Mouse (Mus musculus) heart, embryonic 16.5 days (tissue): ENCODE measurements around the gene Cct3. TPM values are rescaled to one million over a fixed set of nuclear protein-coding genes. Genes with fewer than 3 reads are reported as not detected.

Experiments
- ATAC-seq: fragments of 200-750 bp; cut with Nextera tagmentation; replicated peaks from 2 replicates; pipeline ENCODE4 v1.8.0; 2017; ENCODE audit warnings: moderate number of reproducible peaks; ENCODE audit not compliant: insufficient read depth, low FRiP score; ENCODE audit errors: extremely low read depth
- H3K27ac ChIP-seq: fragments of 300-500 bp; sonication (generic); 2 replicates; pipeline ENCODE4 v1.5.1; 2014; ENCODE audit warnings: mild to moderate bottlenecking, low read length, control low read depth, moderate library complexity
- H3K27me3 ChIP-seq: fragments of 300-500 bp; sonication (generic); 2 replicates; pipeline ENCODE4 v1.6.1; 2014; ENCODE audit warnings: low read length, mixed read lengths; ENCODE audit not compliant: control insufficient read depth, insufficient read depth
- H3K36me3 ChIP-seq: fragments of 300-500 bp; sonication (generic); 2 replicates; pipeline ENCODE4 v1.6.1; 2014; ENCODE audit not compliant: control insufficient read depth, insufficient read depth
- H3K4me1 ChIP-seq: fragments of 300-500 bp; sonication (generic); 2 replicates; pipeline ENCODE4 v1.6.1; 2014; ENCODE audit warnings: low read length, mixed read lengths; ENCODE audit not compliant: control insufficient read depth, insufficient read depth
- H3K4me2 ChIP-seq: fragments of 300-500 bp; sonication (generic); 2 replicates; pipeline ENCODE4 v1.6.1; 2014; ENCODE audit warnings: low read depth, mild to moderate bottlenecking, control low read depth, low read length
- H3K4me3 ChIP-seq: fragments of 300-500 bp; sonication (generic); 2 replicates; pipeline ENCODE4 v1.5.1; 2014; ENCODE audit warnings: mild to moderate bottlenecking, control low read depth, low read length
- H3K9ac ChIP-seq: fragments of 300-500 bp; sonication (generic); 2 replicates; pipeline ENCODE4 v1.6.1; 2014; ENCODE audit warnings: low read length, control low read depth
- H3K9me3 ChIP-seq: fragments of 300-500 bp; sonication (generic); replicated peaks from 2 replicates; pipeline ENCODE4 v1.6.1; 2016; ENCODE audit warnings: low read length; ENCODE audit not compliant: control insufficient read depth
- WGBS: fragments of 180-500 bp; shearing (Covaris S2); extraction: QIAGEN DNeasy Blood & Tissue Kit; methylation state at CpG from one replicate; pipeline ENCODE4 v1.1.7; 2014; 5-methylcytosine and 5-hydroxymethylcytosine counted together
- polyA plus RNA-seq: library from polyadenylated mRNA; unstranded; fragments of >200 nt; fragmentation: Nextera tagmentation; extraction: Ambion mirVana; gene quantifications from 2 replicates; pipeline ENCODE4 v1.2.1, GENCODE M21; 2015

The Cct3 gene
- polyA plus RNA-seq, 1 experiment from 2014 or later = 394 TPM

DNA sequence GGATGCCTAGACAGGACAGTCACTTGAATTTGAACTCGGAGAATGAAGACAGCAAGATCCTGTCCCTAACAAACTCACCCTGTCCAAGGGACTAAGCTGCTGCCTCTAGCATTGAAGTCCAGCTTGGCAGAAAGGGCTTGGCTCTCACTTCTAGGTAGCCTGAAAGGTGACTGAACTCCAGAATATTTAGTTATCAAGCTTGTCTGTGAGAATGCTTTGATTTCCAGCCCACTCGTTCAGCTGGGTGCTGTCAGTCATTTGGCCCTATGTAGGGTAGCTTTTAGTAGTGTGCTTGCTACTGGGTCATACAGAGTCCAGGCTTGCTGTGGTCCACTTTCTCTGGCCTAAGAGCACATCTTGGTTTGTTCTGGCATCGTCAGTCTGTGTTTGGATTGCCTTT is 42.1 kb downstream of the Cct3 start:
- H3K36me3 ChIP-seq = peaks cover 24% of the 10 kb centered on the region
- ATAC-seq = no peak
- H3K9me3 ChIP-seq = no peaks in the 10 kb centered on the region
- WGBS = 55% methylated on average over 3 of the region's 3 CpGs
- H3K9ac ChIP-seq = peak overlapping the region; percentile 0; the same call in 1 of the 2 replicates
- H3K27ac ChIP-seq = no peak overlapping the region
- H3K4me1 ChIP-seq = peaks cover 23% of the 10 kb centered on the region
- H3K4me2 ChIP-seq = no peak overlapping the region
- no peaks in the 10 kb centered on the region for H3K27me3 ChIP-seq
- no peak overlapping the region for H3K4me3 ChIP-seq

DNA sequence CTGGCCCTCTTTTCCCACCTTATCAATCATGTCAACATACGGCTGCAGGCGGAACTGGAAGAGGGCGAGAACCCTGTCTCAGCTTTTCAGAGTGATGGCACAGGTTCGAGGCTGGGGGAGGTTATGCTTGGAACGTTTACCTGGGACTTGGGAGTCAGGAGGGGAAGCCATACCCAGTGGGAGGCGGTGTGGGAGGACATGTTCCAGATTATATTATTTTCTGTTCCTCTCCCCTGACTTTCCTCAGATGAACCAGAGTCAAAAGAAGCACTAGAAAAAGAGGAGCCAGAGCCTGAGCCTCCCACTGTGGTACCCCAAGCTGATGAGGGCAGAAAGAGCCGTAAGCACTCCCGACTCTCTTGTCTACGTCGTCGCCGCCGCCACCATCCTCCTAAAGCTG is 53.8 kb downstream of the Cct3 start:
- Histone ChIP-seq H3K9ac (no peak overlapping the region), H3K4me1 (no peaks in the 10 kb centered on the region), H3K36me3 (peaks cover 84% of the 10 kb centered on the region), H3K4me2 (no peak overlapping the region), H3K27me3 (no peaks in the 10 kb centered on the region), H3K9me3 (no peaks in the 10 kb centered on the region), H3K27ac (no peak overlapping the region), H3K4me3 (no peak overlapping the region)
- WGBS = 70% methylated on average over 13 of the region's 13 CpGs
- no peak for ATAC-seq

DNA sequence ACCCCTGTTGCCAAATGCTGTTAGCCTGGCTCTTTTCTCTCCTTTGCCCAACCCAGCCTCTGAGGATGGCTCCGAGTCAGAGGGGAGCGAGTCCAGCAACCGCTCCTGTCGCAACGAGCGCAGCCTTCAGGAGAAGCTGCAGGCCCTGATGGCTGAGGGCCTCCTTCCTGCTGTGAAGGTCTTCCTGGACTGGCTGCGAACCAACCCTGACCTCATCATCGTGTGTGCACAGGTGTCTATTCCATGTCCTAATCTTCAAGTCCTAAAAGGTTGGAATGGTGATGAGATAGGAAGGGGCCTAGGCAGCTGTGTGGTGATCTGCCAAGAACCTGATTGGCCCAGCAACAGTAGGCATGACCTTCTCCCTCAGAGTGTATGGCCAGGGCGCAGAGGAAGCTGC is 56.0 kb downstream of the Cct3 start:
- Histone ChIP-seq H3K9ac (no peak overlapping the region), H3K4me3 (no peak overlapping the region), H3K27me3 (no peaks in the 10 kb centered on the region), H3K36me3 (peaks cover 86% of the 10 kb centered on the region), H3K9me3 (no peaks in the 10 kb centered on the region), H3K27ac (no peak overlapping the region), H3K4me2 (no peak overlapping the region), H3K4me1 (no peaks in the 10 kb centered on the region)
- WGBS = 85% methylated on average over 9 of the region's 9 CpGs
- ATAC-seq = no peak

DNA sequence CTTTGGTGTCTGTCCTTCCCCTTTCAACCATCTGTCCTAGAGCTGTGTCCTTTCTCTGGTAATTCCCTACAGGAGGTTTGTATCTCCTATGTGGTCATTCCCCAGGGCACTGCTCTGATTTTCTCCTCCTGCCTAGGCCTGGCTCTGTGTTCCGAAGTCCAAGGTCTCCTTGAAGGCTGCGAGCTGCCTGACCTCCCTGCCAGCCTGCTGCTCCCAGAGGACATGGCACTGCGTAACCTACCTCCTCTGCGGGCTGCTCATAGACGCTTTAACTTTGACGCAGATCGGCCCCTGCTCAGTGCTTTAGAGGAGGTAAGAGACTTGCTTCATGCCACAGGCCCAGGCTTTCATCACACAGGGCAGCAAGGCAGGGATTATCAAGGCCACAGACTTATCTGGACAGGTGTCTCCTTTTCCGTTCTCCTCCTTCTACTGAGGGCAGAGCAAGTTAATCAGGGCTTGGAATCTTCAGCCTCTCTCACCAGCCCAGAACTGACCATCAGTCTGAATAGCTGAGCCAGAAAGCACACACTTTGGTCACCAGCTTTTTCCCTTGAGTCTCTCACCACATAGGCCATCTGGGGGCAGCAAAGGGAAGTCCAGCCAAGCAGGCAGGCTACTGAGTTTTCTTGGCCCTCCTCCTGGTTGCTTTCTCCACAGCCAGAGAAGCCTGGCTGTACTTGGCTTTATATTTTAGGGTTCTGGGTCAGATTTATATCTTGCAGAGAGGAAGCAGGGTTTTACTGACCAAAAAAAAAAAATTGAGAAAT is 57.7 kb downstream of the Cct3 start:
- Histone ChIP-seq H3K4me2 (no peak overlapping the region), H3K4me1 (peaks cover 3% of the 10 kb centered on the region), H3K9ac (no peak overlapping the region), H3K27ac (no peak overlapping the region), H3K27me3 (no peaks in the 10 kb centered on the region), H3K36me3 (peaks cover 87% of the 10 kb centered on the region), H3K4me3 (no peak overlapping the region), H3K9me3 (no peaks in the 10 kb centered on the region)
- ATAC-seq = no peak
- WGBS = 91% methylated on average over 8 of the region's 8 CpGs

DNA sequence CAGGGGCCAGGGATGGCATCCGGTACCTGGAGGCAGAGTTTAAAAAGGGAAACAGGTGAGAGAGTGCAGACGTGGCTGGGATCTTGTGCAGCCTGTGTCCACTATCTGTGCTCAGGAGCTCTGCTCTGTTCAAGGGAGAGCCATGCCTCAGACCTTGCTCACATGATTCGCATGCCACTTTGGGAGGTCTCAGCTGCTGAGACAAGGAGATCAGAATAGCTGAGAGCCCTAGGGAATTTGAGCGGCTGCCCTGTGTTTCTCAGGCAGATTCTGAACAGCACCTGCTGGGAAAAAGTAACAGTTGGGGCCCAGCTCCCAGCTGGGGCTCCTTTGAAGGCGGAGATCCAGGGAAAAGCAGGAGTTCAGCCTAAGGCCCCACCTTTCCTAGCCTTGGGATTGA is 62.7 kb downstream of the Cct3 start:
- Histone ChIP-seq H3K9ac (no peak overlapping the region), H3K4me1 (peaks cover 17% of the 10 kb centered on the region), H3K27me3 (no peaks in the 10 kb centered on the region), H3K4me2 (no peak overlapping the region), H3K27ac (peak overlapping the region; percentile 24), H3K4me3 (no peak overlapping the region), H3K9me3 (no peaks in the 10 kb centered on the region), H3K36me3 (peaks cover 63% of the 10 kb centered on the region)
- no peak for ATAC-seq
- WGBS = 50% methylated on average over 5 of the region's 5 CpGs

DNA sequence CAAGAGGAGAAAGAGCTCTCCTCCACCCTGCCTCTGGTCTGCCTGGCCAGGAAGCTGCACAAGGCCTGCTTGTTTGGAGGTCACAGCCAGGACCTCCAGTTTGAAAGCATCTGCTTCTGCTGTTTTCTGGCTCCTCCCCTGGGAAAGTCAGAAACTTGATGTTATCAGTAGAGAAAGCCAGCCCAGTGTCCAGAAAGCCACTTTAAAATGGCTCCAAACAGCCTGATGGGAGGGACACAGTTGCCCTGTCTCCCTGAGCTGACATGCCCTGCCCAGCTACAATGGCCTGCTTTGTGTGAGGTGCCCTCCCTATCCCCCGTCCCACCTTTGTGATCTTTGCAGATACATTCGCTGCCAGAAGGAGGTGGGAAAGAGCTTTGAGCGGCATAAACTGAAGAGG is 63.1 kb downstream of the Cct3 start:
- H3K36me3 ChIP-seq = peaks cover 59% of the 10 kb centered on the region
- 59% methylated on average over 3 of the region's 3 CpGs for WGBS
- H3K4me3 ChIP-seq = no peak overlapping the region
- H3K4me1 ChIP-seq = peaks cover 21% of the 10 kb centered on the region
- no peak for ATAC-seq
- H3K4me2 ChIP-seq = no peak overlapping the region
- H3K27me3 ChIP-seq = peaks cover 3% of the 10 kb centered on the region; the same call in 1 of the 2 replicates
- peak overlapping the region; percentile 24 for H3K27ac ChIP-seq
- no peak overlapping the region for H3K9ac ChIP-seq
- no peaks in the 10 kb centered on the region for H3K9me3 ChIP-seq

DNA sequence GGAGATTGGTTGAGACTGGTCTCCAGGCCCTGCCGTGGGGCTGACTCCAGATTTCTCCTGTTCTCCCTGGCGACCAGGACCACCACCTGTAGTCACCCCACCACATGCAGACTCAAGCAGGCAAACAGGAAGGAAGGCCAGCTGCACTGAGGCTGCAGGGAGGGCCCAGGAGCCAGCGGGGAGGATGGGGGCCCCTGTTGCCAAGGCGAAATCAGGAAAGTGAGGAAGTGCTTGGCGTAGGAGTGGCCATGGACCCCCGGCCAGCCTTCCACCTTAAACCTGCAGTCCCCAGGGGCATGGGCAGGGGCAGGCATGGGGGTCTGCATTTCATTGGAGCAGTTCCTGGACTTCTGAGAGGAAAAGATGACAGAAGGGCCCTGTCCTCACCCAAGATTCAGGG is 64.2 kb downstream of the Cct3 start:
- ATAC-seq = no peak
- Histone ChIP-seq H3K9me3 (no peaks in the 10 kb centered on the region), H3K27ac (no peak overlapping the region), H3K36me3 (peaks cover 49% of the 10 kb centered on the region), H3K4me2 (no peak overlapping the region), H3K4me3 (no peak overlapping the region), H3K27me3 (peaks cover 11% of the 10 kb centered on the region), H3K4me1 (peaks cover 21% of the 10 kb centered on the region), H3K9ac (no peak overlapping the region)
- WGBS = 66% methylated on average over 6 of the region's 6 CpGs

DNA sequence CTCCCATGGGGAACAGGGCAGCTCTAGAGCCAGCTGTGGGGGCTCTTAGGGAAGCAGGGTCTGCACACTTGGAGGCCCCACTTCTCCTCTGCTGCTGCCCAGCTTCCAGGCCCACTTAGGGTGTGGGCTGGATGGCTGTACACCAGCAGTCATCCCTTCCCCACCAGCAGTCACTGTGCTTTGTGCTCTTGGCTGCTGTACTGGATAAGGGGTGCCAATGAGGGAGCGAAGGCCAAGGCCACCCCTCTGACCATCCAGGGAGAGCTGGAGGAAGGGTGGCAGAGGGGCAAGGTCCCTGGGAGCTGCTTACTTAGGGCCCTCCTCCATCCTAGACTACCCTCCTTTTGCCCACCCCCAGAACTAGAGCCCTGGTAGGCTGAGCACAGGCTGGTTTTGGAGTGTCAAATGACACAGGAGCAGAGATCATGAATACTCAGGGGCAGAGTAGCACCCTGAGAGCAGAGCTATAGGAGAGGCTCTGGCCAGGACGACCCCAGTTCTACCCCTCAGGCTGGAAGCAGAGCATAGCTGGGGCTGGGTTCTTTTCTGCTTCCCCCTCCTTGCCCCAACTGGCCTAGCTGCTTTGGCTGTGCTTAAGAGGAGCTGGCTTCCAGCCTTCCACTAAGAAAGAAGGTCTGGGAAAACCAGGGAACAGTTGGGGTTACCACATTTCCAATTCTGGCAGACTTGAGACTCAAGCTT is 64.8 kb downstream of the Cct3 start:
- Histone ChIP-seq H3K4me2 (no peak overlapping the region), H3K9me3 (no peaks in the 10 kb centered on the region), H3K27ac (no peak overlapping the region), H3K27me3 (peaks cover 13% of the 10 kb centered on the region), H3K4me1 (peaks cover 21% of the 10 kb centered on the region), H3K36me3 (peaks cover 43% of the 10 kb centered on the region), H3K4me3 (no peak overlapping the region), H3K9ac (no peak overlapping the region)
- ATAC-seq = no peak
- 84% methylated on average over 2 of the region's 2 CpGs for WGBS

DNA sequence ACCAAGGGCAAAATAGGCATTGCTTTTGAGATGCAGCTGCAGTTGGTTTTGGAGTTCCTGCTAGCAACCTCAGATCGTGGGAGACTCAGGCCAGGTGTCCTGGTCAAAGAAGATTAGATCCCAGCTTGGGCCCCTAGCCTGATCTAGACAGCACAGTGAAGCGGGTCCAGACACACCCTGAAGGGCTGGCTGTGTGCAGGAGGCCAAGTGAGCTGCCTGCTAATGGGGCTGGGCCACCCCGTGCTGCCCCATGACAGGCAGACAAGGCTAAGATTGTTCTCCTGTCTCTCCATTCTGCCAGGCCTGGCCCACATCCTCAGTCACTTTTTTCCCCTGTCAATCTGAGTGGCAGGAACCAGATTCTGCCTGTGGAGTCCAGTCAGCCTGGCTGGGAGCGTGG is 66.8 kb downstream of the Cct3 start:
- peaks cover 28% of the 10 kb centered on the region for H3K36me3 ChIP-seq
- H3K27ac ChIP-seq = no peak overlapping the region
- ATAC-seq = peak; percentile 20; the same call in 1 of the 2 replicates
- no peak overlapping the region for H3K4me3 ChIP-seq
- WGBS = 47% methylated on average over 4 of the region's 4 CpGs
- no peak overlapping the region for H3K9ac ChIP-seq
- H3K4me2 ChIP-seq = no peak overlapping the region
- peaks cover 21% of the 10 kb centered on the region for H3K4me1 ChIP-seq
- peaks cover 13% of the 10 kb centered on the region for H3K27me3 ChIP-seq
- H3K9me3 ChIP-seq = no peaks in the 10 kb centered on the region
